9 mouse cellular contexts compared by ENCODE assay signal in genomic region chr3:57204066-57204723, GRCm38 (mm10).
DNase-seq lines count a peak whose midpoint lies in the region; ATAC-seq lines count a peak whose summit lies in the region.
"Had no signal": no experiment of that assay in that cellular context is flagged by ENCODE, and none has a peak within 500 bp of the region (broad histone marks: within the 10 kb centered on the region; RNA-seq: fewer than 3 reads in every experiment).

No protein-coding gene starts in this region.

- intact Hi-C loops in left cerebral cortex, postnatal 14 days (cut with DNase I), result loop anchor here (2.0 kb wide), 1 partner anchor 1197 kb away; no protein-coding TSS in a partner anchor

- no peaks in the 10 kb centered on the region for H3K9me3 ChIP-seq in hindbrain, embryonic 13.5 days
- H3K9me3 ChIP-seq in hindbrain, embryonic 10.5 days, result no peaks in the 10 kb centered on the region
- H3K9me3 ChIP-seq in hindbrain, embryonic 15.5 days, result no peaks in the 10 kb centered on the region
- H3K9me3 ChIP-seq: lung, embryonic 15.5 days had no signal

- no peak overlapping the region for H3K4me3 ChIP-seq in hindbrain, embryonic 13.5 days
- H3K4me3 ChIP-seq in hindbrain, embryonic 10.5 days, result no peak overlapping the region
- no peak overlapping the region for H3K4me3 ChIP-seq in hindbrain, embryonic 15.5 days
- H3K4me3 ChIP-seq: lung, embryonic 15.5 days had no signal

- H3K27me3 ChIP-seq in hindbrain, embryonic 13.5 days, result no peaks in the 10 kb centered on the region
- no peaks in the 10 kb centered on the region for H3K27me3 ChIP-seq in hindbrain, embryonic 10.5 days (ENCODE audit: insufficient read depth, poor library complexity, severe bottlenecking)
- no peaks in the 10 kb centered on the region for H3K27me3 ChIP-seq in hindbrain, embryonic 15.5 days
- H3K27me3 ChIP-seq: lung, embryonic 15.5 days had no signal

- no peak overlapping the region for H3K27ac ChIP-seq in hindbrain, embryonic 13.5 days
- H3K27ac ChIP-seq in hindbrain, embryonic 10.5 days, result no peak overlapping the region
- H3K27ac ChIP-seq in hindbrain, embryonic 15.5 days (replicated peaks), result no peak overlapping the region
- H3K27ac ChIP-seq: lung, embryonic 15.5 days had no signal

- H3K36me3 ChIP-seq in hindbrain, embryonic 13.5 days, result no peaks in the 10 kb centered on the region
- no peaks in the 10 kb centered on the region for H3K36me3 ChIP-seq in hindbrain, embryonic 10.5 days
- H3K36me3 ChIP-seq in hindbrain, embryonic 15.5 days, result no peaks in the 10 kb centered on the region
- H3K36me3 ChIP-seq: lung, embryonic 15.5 days had no signal

- DNase-seq in hindbrain, embryonic 10.5 days (ENCODE audit: low spot score), result no peak
- DNase-seq in NIH3T3 (ENCODE audit: low read depth), result peak; percentile 90
- DNase-seq in cerebellum, postnatal 36 days, result peak; percentile 32 to 64
- DNase-seq in left cerebral cortex, postnatal 14 days (ENCODE audit: low spot score in 2 of 2), result peak; percentile 70 to 79
- DNase-seq in retina, embryonic 14.5 days (ENCODE audit: low spot score), result peak; percentile 87
- DNase-seq in urinary bladder, postnatal 10 days (ENCODE audit: low spot score), result no peak

- H3K9ac ChIP-seq in hindbrain, embryonic 13.5 days, result no peak overlapping the region
- H3K9ac ChIP-seq in hindbrain, embryonic 15.5 days, result no peak overlapping the region
- H3K9ac ChIP-seq: lung, embryonic 15.5 days had no signal

- WGBS in hindbrain, embryonic 13.5 days, result 33% methylated on average over 3 of the region's 3 CpGs
- 29% methylated on average over 3 of the region's 3 CpGs for WGBS in hindbrain, embryonic 10.5 days
- 28% methylated on average over 3 of the region's 3 CpGs for WGBS in hindbrain, embryonic 15.5 days

- H3K4me1 ChIP-seq in hindbrain, embryonic 13.5 days (replicated peaks), result no peaks in the 10 kb centered on the region
- H3K4me1 ChIP-seq in hindbrain, embryonic 10.5 days (replicated peaks), result no peaks in the 10 kb centered on the region
- no peaks in the 10 kb centered on the region for H3K4me1 ChIP-seq in hindbrain, embryonic 15.5 days (replicated peaks)
- H3K4me1 ChIP-seq: lung, embryonic 15.5 days had no signal

- peak; percentile 43; the same call in 1 of the 2 replicates for ATAC-seq in hindbrain, embryonic 13.5 days (ENCODE audit: low FRiP score)
- peak; percentile 68 for ATAC-seq in hindbrain, embryonic 15.5 days (ENCODE audit: low FRiP score, low read depth)

- H3K4me2 ChIP-seq in hindbrain, embryonic 13.5 days, result no peak overlapping the region
- H3K4me2 ChIP-seq in hindbrain, embryonic 15.5 days, result no peak overlapping the region
- H3K4me2 ChIP-seq: lung, embryonic 15.5 days had no signal

Comparison
In these comparisons a context has a peak if more than half of its experiments do, and no peak if none do; other contexts are left out.
1. DNase-seq: peak in NIH3T3 (single experiment), cerebellum, postnatal 36 days (2 of 2), left cerebral cortex, postnatal 14 days (2 of 2) and retina, embryonic 14.5 days (single experiment); none in hindbrain, embryonic 10.5 days (single experiment) and urinary bladder, postnatal 10 days (single experiment).